Mouse (Mus musculus): ENCODE results near the gene Zc3h8.

DNA sequence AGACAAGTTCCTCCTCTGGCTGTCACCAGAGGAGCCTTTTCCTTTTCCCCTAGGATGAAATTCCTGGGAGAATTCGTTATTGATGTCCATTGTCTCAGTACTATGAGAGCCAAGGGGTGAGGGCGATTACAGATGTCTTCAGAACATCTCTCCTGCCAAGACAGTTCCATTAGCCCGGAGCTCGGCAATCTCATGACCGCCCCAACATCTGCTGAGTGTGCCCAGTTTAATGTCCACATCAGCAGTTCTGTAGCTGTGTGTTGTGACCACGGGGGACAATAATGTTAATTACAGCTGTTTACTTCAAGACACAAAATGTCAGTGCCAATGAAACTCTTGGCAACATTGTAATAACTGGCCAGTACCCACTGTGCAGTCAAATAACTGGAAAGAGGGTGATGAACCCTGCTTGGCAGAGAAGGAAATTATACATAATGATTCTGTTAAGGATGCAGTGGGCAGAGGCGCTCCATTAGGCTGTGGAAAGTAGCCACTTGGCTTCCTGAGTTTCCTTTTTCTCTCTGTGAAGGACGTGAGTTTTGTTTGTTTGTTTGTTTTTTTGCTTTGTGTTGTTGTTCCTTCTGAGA, 58.6 kb downstream of the Zc3h8 start:
- TF ChIP-seq CTCF (IDR thresholded peaks at IDR 0.05; ENCODE audit: extremely low read depth, insufficient read depth, low read length): no peak
- no peak for TF ChIP-seq POLR2A (IDR thresholded peaks at IDR 0.05; ENCODE audit: extremely low read depth, insufficient read depth, low read length)

All from cortical plate, adult 2 months (tissue).